Mouse (Mus musculus): Measurements from ENCODE around the gene Atp2c1. TPM values are rescaled to one million over a fixed set of nuclear protein-coding genes. Genes with fewer than 3 reads are reported as not detected.

The Atp2c1 gene
- polyA plus RNA-seq, 1 experiment from 2014 or later: 62.5 TPM

- Histone ChIP-seq H3K27me3 (ENCODE audit: control insufficient read depth, insufficient read depth, low read length) (no peaks in the 10 kb centered on the region), H3K4me1 (ENCODE audit: control insufficient read depth, insufficient read depth, low read length) (no peaks in the 10 kb centered on the region), H3K9me3 (ENCODE audit: control insufficient read depth, low read depth, low read length) (no peaks in the 10 kb centered on the region), H3K36me3 (ENCODE audit: control insufficient read depth, insufficient read depth, low read length) (no peaks in the 10 kb centered on the region), H3K4me3 (ENCODE audit: low read depth, low read length) (no peak overlapping the region), H3K27ac (ENCODE audit: low read length) (peak overlapping the region; percentile 52), H3K9ac (replicated peaks; ENCODE audit: low read depth, low read length) (no peak overlapping the region), H3K4me2 (replicated peaks; ENCODE audit: low read depth, low read length) (no peak overlapping the region)
- WGBS: 35% methylated on average over 8 of the region's 8 CpGs
- ATAC-seq (ENCODE audit: insufficient number of reproducible peaks, insufficient read depth, low FRiP score, low read depth): no peak
These were observed 10.4 kb upstream of the Atp2c1 start for GRCm38 (mm10) chr9:105537473-105537872.

- H3K4me2 ChIP-seq (replicated peaks; ENCODE audit: low read depth, low read length): no peak overlapping the region
- peak overlapping the region; percentile 1; the same call in 1 of the 2 replicates for H3K27ac ChIP-seq (ENCODE audit: low read length)
- WGBS: 64% methylated on average over 10 of the region's 10 CpGs
- H3K9me3 ChIP-seq (ENCODE audit: control insufficient read depth, low read depth, low read length): no peaks in the 10 kb centered on the region
- ATAC-seq (ENCODE audit: insufficient number of reproducible peaks, insufficient read depth, low FRiP score, low read depth): no peak
- no peaks in the 10 kb centered on the region for H3K27me3 ChIP-seq (ENCODE audit: control insufficient read depth, insufficient read depth, low read length)
- H3K9ac ChIP-seq (replicated peaks; ENCODE audit: low read depth, low read length): no peak overlapping the region
- H3K4me3 ChIP-seq (ENCODE audit: low read depth, low read length): no peak overlapping the region
- no peaks in the 10 kb centered on the region for H3K36me3 ChIP-seq (ENCODE audit: control insufficient read depth, insufficient read depth, low read length)
- H3K4me1 ChIP-seq (ENCODE audit: control insufficient read depth, insufficient read depth, low read length): no peaks in the 10 kb centered on the region
These were observed 9.8 kb upstream of the Atp2c1 start for GRCm38 (mm10) chr9:105536877-105537276.

- Histone ChIP-seq H3K4me1 (ENCODE audit: control insufficient read depth, insufficient read depth, low read length) (0 out of 2 replicates have a peak, but pooled peaks cover 6% of the 10 kb centered on the region), H3K27ac (ENCODE audit: low read length) (no peak overlapping the region), H3K9ac (replicated peaks; ENCODE audit: low read depth, low read length) (no peak overlapping the region), H3K36me3 (ENCODE audit: control insufficient read depth, insufficient read depth, low read length) (no peaks in the 10 kb centered on the region), H3K27me3 (ENCODE audit: control insufficient read depth, insufficient read depth, low read length) (no peaks in the 10 kb centered on the region), H3K4me2 (replicated peaks; ENCODE audit: low read depth, low read length) (no peak overlapping the region), H3K4me3 (ENCODE audit: low read depth, low read length) (no peak overlapping the region), H3K9me3 (ENCODE audit: control insufficient read depth, low read depth, low read length) (no peaks in the 10 kb centered on the region)
- no peak for ATAC-seq (ENCODE audit: insufficient number of reproducible peaks, insufficient read depth, low FRiP score, low read depth)
- WGBS: 41% methylated on average over 4 of the region's 4 CpGs
These were observed 1.8 kb downstream of the Atp2c1 start for GRCm38 (mm10) chr9:105525355-105525754.

GRCm38 (mm10) chr9:105523038-105523437 lies 4.1 kb downstream of the Atp2c1 start:
- 61% methylated on average over 2 of the region's 2 CpGs for WGBS
- H3K9me3 ChIP-seq (ENCODE audit: control insufficient read depth, low read depth, low read length): no peaks in the 10 kb centered on the region
- no peaks in the 10 kb centered on the region for H3K36me3 ChIP-seq (ENCODE audit: control insufficient read depth, insufficient read depth, low read length)
- no peaks in the 10 kb centered on the region for H3K27me3 ChIP-seq (ENCODE audit: control insufficient read depth, insufficient read depth, low read length)
- 0 out of 2 replicates have a peak, but pooled peaks cover 6% of the 10 kb centered on the region for H3K4me1 ChIP-seq (ENCODE audit: control insufficient read depth, insufficient read depth, low read length)
- ATAC-seq (ENCODE audit: insufficient number of reproducible peaks, insufficient read depth, low FRiP score, low read depth): no peak
- no peak overlapping the region for H3K4me3 ChIP-seq (ENCODE audit: low read depth, low read length)
- no peak overlapping the region for H3K9ac ChIP-seq (replicated peaks; ENCODE audit: low read depth, low read length)
- H3K4me2 ChIP-seq (replicated peaks; ENCODE audit: low read depth, low read length): no peak overlapping the region
- H3K27ac ChIP-seq (ENCODE audit: low read length): no peak overlapping the region

- Histone ChIP-seq H3K27me3 (ENCODE audit: control insufficient read depth, insufficient read depth, low read length) (no peaks in the 10 kb centered on the region), H3K36me3 (ENCODE audit: control insufficient read depth, insufficient read depth, low read length) (no peaks in the 10 kb centered on the region), H3K27ac (ENCODE audit: low read length) (no peak overlapping the region), H3K4me3 (ENCODE audit: low read depth, low read length) (no peak overlapping the region), H3K9me3 (ENCODE audit: control insufficient read depth, low read depth, low read length) (no peaks in the 10 kb centered on the region), H3K4me1 (ENCODE audit: control insufficient read depth, insufficient read depth, low read length) (0 out of 2 replicates have a peak, but pooled peaks cover 6% of the 10 kb centered on the region), H3K9ac (replicated peaks; ENCODE audit: low read depth, low read length) (no peak overlapping the region), H3K4me2 (replicated peaks; ENCODE audit: low read depth, low read length) (no peak overlapping the region)
- no peak for ATAC-seq (ENCODE audit: insufficient number of reproducible peaks, insufficient read depth, low FRiP score, low read depth)
- 59% methylated on average over 3 of the region's 3 CpGs for WGBS
These were observed 5.1 kb downstream of the Atp2c1 start for GRCm38 (mm10) chr9:105522063-105522462.

GRCm38 (mm10) chr9:105520776-105521552 lies 6.2 kb downstream of the Atp2c1 start:
- ATAC-seq (ENCODE audit: insufficient number of reproducible peaks, insufficient read depth, low FRiP score, low read depth): no peak
- 23% methylated on average over 24 of the region's 24 CpGs for WGBS
- H3K4me3 ChIP-seq (ENCODE audit: low read depth, low read length): peak overlapping the region; percentile 7; the same call in 1 of the 2 replicates
- H3K27me3 ChIP-seq (ENCODE audit: control insufficient read depth, insufficient read depth, low read length): no peaks in the 10 kb centered on the region
- no peaks in the 10 kb centered on the region for H3K36me3 ChIP-seq (ENCODE audit: control insufficient read depth, insufficient read depth, low read length)
- no peak overlapping the region for H3K9ac ChIP-seq (replicated peaks; ENCODE audit: low read depth, low read length)
- no peaks in the 10 kb centered on the region for H3K9me3 ChIP-seq (ENCODE audit: control insufficient read depth, low read depth, low read length)
- H3K4me2 ChIP-seq (replicated peaks; ENCODE audit: low read depth, low read length): peak overlapping the region; percentile 35
- no peak overlapping the region for H3K27ac ChIP-seq (ENCODE audit: low read length)
- 0 out of 2 replicates have a peak, but pooled peaks cover 6% of the 10 kb centered on the region for H3K4me1 ChIP-seq (ENCODE audit: control insufficient read depth, insufficient read depth, low read length)

GRCm38 (mm10) chr9:105519278-105519883 lies 7.7 kb downstream of the Atp2c1 start:
- no peak overlapping the region for H3K4me3 ChIP-seq (ENCODE audit: low read depth, low read length)
- 51% methylated on average over 6 of the region's 6 CpGs for WGBS

GRCm38 (mm10) chr9:105503690-105504089 lies 23.4 kb downstream of the Atp2c1 start:
- H3K9me3 ChIP-seq (ENCODE audit: control insufficient read depth, low read depth, low read length): no peaks in the 10 kb centered on the region
- H3K4me2 ChIP-seq (replicated peaks; ENCODE audit: low read depth, low read length): no peak overlapping the region
- no peak overlapping the region for H3K27ac ChIP-seq (ENCODE audit: low read length)
- H3K4me1 ChIP-seq (ENCODE audit: control insufficient read depth, insufficient read depth, low read length): no peaks in the 10 kb centered on the region
- 88% methylated on average over 5 of the region's 5 CpGs for WGBS
- no peak overlapping the region for H3K4me3 ChIP-seq (ENCODE audit: low read depth, low read length)
- ATAC-seq (ENCODE audit: insufficient number of reproducible peaks, insufficient read depth, low FRiP score, low read depth): no peak
- H3K36me3 ChIP-seq (ENCODE audit: control insufficient read depth, insufficient read depth, low read length): no peaks in the 10 kb centered on the region
- no peaks in the 10 kb centered on the region for H3K27me3 ChIP-seq (ENCODE audit: control insufficient read depth, insufficient read depth, low read length)
- H3K9ac ChIP-seq (replicated peaks; ENCODE audit: low read depth, low read length): no peak overlapping the region

More at GRCm38 (mm10) chr9:105519278-105519883, 7.7 kb downstream of the Atp2c1 start:
- no peak for ATAC-seq (ENCODE audit: insufficient number of reproducible peaks, insufficient read depth, low FRiP score, low read depth)
- Histone ChIP-seq H3K27ac (ENCODE audit: low read length) (no peak overlapping the region), H3K27me3 (ENCODE audit: control insufficient read depth, insufficient read depth, low read length) (no peaks in the 10 kb centered on the region), H3K9ac (replicated peaks; ENCODE audit: low read depth, low read length) (no peak overlapping the region), H3K36me3 (ENCODE audit: control insufficient read depth, insufficient read depth, low read length) (no peaks in the 10 kb centered on the region), H3K4me2 (replicated peaks; ENCODE audit: low read depth, low read length) (no peak overlapping the region), H3K9me3 (ENCODE audit: control insufficient read depth, low read depth, low read length) (no peaks in the 10 kb centered on the region), H3K4me1 (ENCODE audit: control insufficient read depth, insufficient read depth, low read length) (0 out of 2 replicates have a peak, but pooled peaks cover 6% of the 10 kb centered on the region)
